14 mouse cellular contexts compared by ENCODE assay signal in genomic region chr2:149865914-149866435, GRCm38 (mm10). TPM values are rescaled to one million over a fixed set of nuclear protein-coding genes. Genes with fewer than 3 reads are reported as not detected.
"Had no signal": no experiment of that assay in that cellular context is flagged by ENCODE, and none has a peak within 500 bp of the region (broad histone marks: within the 10 kb centered on the region; RNA-seq: fewer than 3 reads in every experiment).

No protein-coding gene starts in this region.

- DNase-seq: lung, adult 18-20 months; lung, embryonic 14.5 days; lung, postnatal 10 days; lung, postnatal 4 days; midbrain, embryonic 14.5 days; retina, postnatal 1 day; right cerebral cortex, adult 18-20 months; right cerebral cortex, postnatal 25 days; right cerebral cortex, postnatal 4 days; spleen, adult 18-20 months; thymus, postnatal 14 days; thymus, postnatal 36 days had no signal

RNA-seq across cellular contexts. Expression of gene C530025M09Rik, which starts 35.0 kb away (rescaled TPM):
- total RNA-seq: megakaryocyte, adult 5-6 weeks; megakaryocyte-erythroid progenitor cell, adult 5-6 weeks had no signal

RNA-seq across cellular contexts. Expression of gene Syndig1, which starts 37.0 kb away (rescaled TPM):
- total RNA-seq: megakaryocyte, adult 5-6 weeks; megakaryocyte-erythroid progenitor cell, adult 5-6 weeks had no signal
